Mouse (Mus musculus): ENCODE measurements at regions not wholly inside any gene's neighbourhood (a gene's known extent, or its start where the extent isn't known, plus 50 kb on each side); places are given as distances from the start of the nearest gene placed in this dataset.
A peak's percentile ranks its signal among the peaks of the same experiment; 100 is the strongest.

DNA sequence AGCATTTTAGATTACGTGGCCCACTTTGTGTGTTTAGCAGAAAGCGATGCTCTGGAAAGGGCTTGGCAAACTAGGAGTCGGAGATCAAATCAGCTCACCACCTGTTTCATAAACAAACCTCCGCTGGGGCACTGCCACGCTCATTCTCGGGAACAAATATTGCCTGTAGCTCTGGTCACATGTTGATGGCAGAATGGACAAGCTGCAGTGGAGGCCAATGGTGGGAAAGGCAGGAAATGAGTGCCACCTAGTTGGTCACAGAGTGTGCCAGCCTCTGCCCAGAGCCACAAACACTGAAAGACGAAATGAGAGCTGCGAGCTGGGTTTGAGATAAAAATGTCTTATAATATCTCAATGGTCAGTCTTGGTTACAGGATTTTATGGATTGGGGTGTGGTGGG, 259.2 kb upstream of the Csf3r start:
- Histone ChIP-seq H3K9ac (no peak overlapping the region), H3K27me3 (no peaks in the 10 kb centered on the region), H3K36me3 (no peaks in the 10 kb centered on the region), H3K27ac (no peak overlapping the region), H3K4me1 (replicated peaks) (no peaks in the 10 kb centered on the region), H3K4me3 (no peak overlapping the region), H3K9me3 (replicated peaks) (no peaks in the 10 kb centered on the region), H3K4me2 (no peak overlapping the region)
- WGBS: 74% methylated on average over 8 of the region's 8 CpGs
- ATAC-seq (replicated peaks; ENCODE audit: insufficient number of reproducible peaks, insufficient read depth, low FRiP score, low read depth): no peak

GRCm38 (mm10) chr4:125777126-125777525, 247.2 kb upstream of the Csf3r start:
- H3K27me3 ChIP-seq: peaks cover 29% of the 10 kb centered on the region
- ATAC-seq (replicated peaks; ENCODE audit: insufficient number of reproducible peaks, insufficient read depth, low FRiP score, low read depth): no peak
- H3K27ac ChIP-seq: no peak overlapping the region
- no peak overlapping the region for H3K9ac ChIP-seq
- no peaks in the 10 kb centered on the region for H3K36me3 ChIP-seq
- 77% methylated on average over 4 of the region's 4 CpGs for WGBS
- H3K4me3 ChIP-seq: no peak overlapping the region
- H3K9me3 ChIP-seq (replicated peaks): no peaks in the 10 kb centered on the region
- H3K4me1 ChIP-seq (replicated peaks): no peaks in the 10 kb centered on the region
- H3K4me2 ChIP-seq: no peak overlapping the region

DNA sequence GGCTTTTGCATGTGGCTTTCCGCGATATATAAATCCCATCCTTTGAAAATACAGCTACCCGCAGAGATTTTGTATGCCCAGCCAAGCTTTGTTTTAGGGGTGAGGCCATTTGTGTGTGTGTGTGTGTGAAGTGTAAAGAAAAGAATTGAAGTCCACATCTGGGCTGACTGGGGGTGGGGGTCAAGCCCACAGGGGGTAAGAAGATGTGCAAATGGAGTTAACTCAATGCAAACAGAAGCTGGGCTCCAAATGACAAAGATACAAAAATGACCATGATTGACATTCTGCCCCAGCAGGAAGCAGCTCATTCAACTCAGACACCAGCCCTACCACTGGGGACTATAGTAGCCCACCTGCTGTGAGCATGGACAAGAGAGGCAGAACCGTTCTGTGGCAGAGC, 244.2 kb upstream of the Csf3r start:
- peaks cover 29% of the 10 kb centered on the region for H3K27me3 ChIP-seq
- H3K9ac ChIP-seq: no peak overlapping the region
- WGBS: 30% methylated on average over 4 of the region's 4 CpGs
- no peak overlapping the region for H3K27ac ChIP-seq
- ATAC-seq (replicated peaks; ENCODE audit: insufficient number of reproducible peaks, insufficient read depth, low FRiP score, low read depth): no peak
- H3K9me3 ChIP-seq (replicated peaks): no peaks in the 10 kb centered on the region
- H3K4me3 ChIP-seq: no peak overlapping the region
- H3K36me3 ChIP-seq: no peaks in the 10 kb centered on the region
- H3K4me1 ChIP-seq (replicated peaks): no peaks in the 10 kb centered on the region
- no peak overlapping the region for H3K4me2 ChIP-seq

DNA sequence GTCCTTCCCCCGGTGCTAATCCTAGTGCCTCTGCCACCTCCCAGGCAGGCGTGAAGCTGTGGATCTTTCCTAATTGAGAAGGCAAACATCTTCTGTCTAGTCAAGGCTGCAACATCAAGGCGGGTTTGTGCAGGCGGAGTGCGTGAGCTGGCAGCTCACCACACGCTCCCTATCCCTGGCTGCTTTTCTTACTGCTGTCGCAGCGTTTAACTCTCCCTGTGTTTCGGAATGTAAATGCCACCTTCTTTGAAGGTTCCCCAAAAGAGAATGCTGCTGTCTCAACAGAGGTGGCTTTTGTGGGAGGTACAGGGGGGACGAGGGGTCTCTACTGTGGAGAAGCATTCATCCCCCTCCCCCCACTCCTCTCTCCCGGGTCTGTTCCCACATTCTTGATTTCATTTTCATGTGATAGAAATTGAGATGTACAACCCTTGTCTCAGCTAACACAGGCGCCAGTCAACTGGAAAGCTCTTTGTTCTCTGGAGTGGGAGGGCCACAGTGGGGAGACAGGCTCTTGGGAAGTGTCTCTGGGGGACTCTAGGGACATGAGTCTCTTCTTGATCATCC, 243.3 kb upstream of the Csf3r start:
- H3K9ac ChIP-seq: no peak overlapping the region
- ATAC-seq (replicated peaks; ENCODE audit: insufficient number of reproducible peaks, insufficient read depth, low FRiP score, low read depth): no peak
- H3K27me3 ChIP-seq: peaks cover 29% of the 10 kb centered on the region
- H3K4me1 ChIP-seq (replicated peaks): no peaks in the 10 kb centered on the region
- H3K9me3 ChIP-seq (replicated peaks): no peaks in the 10 kb centered on the region
- H3K27ac ChIP-seq: no peak overlapping the region
- no peak overlapping the region for H3K4me2 ChIP-seq
- no peaks in the 10 kb centered on the region for H3K36me3 ChIP-seq
- 18% methylated on average over 12 of the region's 12 CpGs for WGBS
- no peak overlapping the region for H3K4me3 ChIP-seq

- WGBS: 71% methylated on average over 3 of the region's 3 CpGs
- no peak overlapping the region for H3K4me2 ChIP-seq
Measured at GRCm38 (mm10) chr4:125782346-125782745, 242.0 kb upstream of the Csf3r start.

GRCm38 (mm10) chr4:125786083-125786482, 238.3 kb upstream of the Csf3r start:
- Histone ChIP-seq H3K9me3 (replicated peaks) (no peaks in the 10 kb centered on the region), H3K27ac (no peak overlapping the region), H3K4me1 (replicated peaks) (no peaks in the 10 kb centered on the region), H3K27me3 (peaks cover 5% of the 10 kb centered on the region), H3K9ac (no peak overlapping the region), H3K4me2 (no peak overlapping the region), H3K4me3 (no peak overlapping the region), H3K36me3 (no peaks in the 10 kb centered on the region)
- 25% methylated on average over 3 of the region's 3 CpGs for WGBS
- no peak for ATAC-seq (replicated peaks; ENCODE audit: insufficient number of reproducible peaks, insufficient read depth, low FRiP score, low read depth)

More at GRCm38 (mm10) chr4:125782346-125782745, 242.0 kb upstream of the Csf3r start:
- Histone ChIP-seq H3K4me3 (no peak overlapping the region), H3K27me3 (peaks cover 29% of the 10 kb centered on the region), H3K4me1 (replicated peaks) (no peaks in the 10 kb centered on the region), H3K27ac (no peak overlapping the region), H3K9ac (no peak overlapping the region), H3K36me3 (no peaks in the 10 kb centered on the region), H3K9me3 (replicated peaks) (no peaks in the 10 kb centered on the region)
- ATAC-seq (replicated peaks; ENCODE audit: insufficient number of reproducible peaks, insufficient read depth, low FRiP score, low read depth): no peak

DNA sequence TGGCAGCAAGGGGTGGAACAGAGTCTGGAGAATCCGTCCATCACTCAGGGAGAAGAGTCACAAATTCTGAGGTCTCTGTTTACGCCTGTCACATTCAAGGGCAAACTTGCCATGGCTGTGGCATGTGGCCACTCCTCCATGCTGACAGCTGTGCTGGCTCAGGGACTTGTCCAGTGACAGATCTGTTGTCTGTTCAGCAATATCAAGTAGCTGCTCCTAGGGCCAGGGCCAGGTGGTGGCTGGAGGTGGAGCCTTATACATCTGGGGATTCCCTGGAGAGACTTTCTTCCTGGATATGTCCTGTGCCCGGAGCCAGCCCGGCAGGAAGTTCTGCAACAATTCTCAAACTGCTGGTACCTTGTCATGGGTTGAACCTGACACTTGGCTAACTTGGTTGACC, 229.7 kb upstream of the Csf3r start:
- Histone ChIP-seq H3K36me3 (no peaks in the 10 kb centered on the region), H3K9me3 (replicated peaks) (no peaks in the 10 kb centered on the region), H3K4me3 (no peak overlapping the region), H3K9ac (no peak overlapping the region), H3K27ac (no peak overlapping the region), H3K27me3 (no peaks in the 10 kb centered on the region), H3K4me2 (no peak overlapping the region), H3K4me1 (replicated peaks) (no peaks in the 10 kb centered on the region)
- ATAC-seq (replicated peaks; ENCODE audit: insufficient number of reproducible peaks, insufficient read depth, low FRiP score, low read depth): no peak
- WGBS: 61% methylated on average over 4 of the region's 4 CpGs

DNA sequence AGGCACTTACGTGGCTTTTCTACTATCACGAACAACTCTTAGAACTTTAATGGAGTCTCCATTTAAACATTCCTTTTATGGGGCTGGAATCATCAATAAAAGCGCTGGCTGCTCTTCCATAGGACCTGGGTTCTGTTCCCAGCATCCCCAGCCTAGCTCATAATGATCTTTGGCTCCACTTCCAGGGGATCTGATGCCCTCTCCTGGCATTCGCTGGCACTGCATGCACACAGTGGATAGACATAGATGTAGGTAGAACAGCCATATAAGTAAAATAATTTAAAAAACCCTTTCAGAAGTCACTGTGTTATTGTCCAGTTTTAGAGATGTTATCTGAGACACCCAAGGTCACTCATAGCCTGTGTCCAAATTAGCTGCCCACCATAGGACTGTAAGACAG, 216.4 kb upstream of the Csf3r start:
- 82% methylated on average over 4 of the region's 4 CpGs for WGBS

GRCm38 (mm10) chr4:125809446-125810108, 214.8 kb upstream of the Csf3r start:
- Histone ChIP-seq H3K4me3 (no peak overlapping the region), H3K4me1 (replicated peaks) (peaks cover 5% of the 10 kb centered on the region), H3K4me2 (no peak overlapping the region), H3K27ac (no peak overlapping the region), H3K27me3 (peaks cover 8% of the 10 kb centered on the region; the same call in 1 of the 2 replicates), H3K36me3 (no peaks in the 10 kb centered on the region), H3K9ac (no peak overlapping the region), H3K9me3 (replicated peaks) (no peaks in the 10 kb centered on the region)
- 31% methylated on average over 9 of the region's 9 CpGs for WGBS
- ATAC-seq (replicated peaks; ENCODE audit: insufficient number of reproducible peaks, insufficient read depth, low FRiP score, low read depth): no peak

More for the DNA sequence above, 216.4 kb upstream of the Csf3r start:
- H3K27ac ChIP-seq: no peak overlapping the region
- no peak overlapping the region for H3K9ac ChIP-seq
- H3K9me3 ChIP-seq (replicated peaks): no peaks in the 10 kb centered on the region
- H3K4me3 ChIP-seq: no peak overlapping the region
- H3K36me3 ChIP-seq: no peaks in the 10 kb centered on the region
- H3K4me2 ChIP-seq: no peak overlapping the region
- ATAC-seq (replicated peaks; ENCODE audit: insufficient number of reproducible peaks, insufficient read depth, low FRiP score, low read depth): no peak
- peaks cover 8% of the 10 kb centered on the region; the same call in 1 of the 2 replicates for H3K27me3 ChIP-seq
- H3K4me1 ChIP-seq (replicated peaks): no peaks in the 10 kb centered on the region

DNA sequence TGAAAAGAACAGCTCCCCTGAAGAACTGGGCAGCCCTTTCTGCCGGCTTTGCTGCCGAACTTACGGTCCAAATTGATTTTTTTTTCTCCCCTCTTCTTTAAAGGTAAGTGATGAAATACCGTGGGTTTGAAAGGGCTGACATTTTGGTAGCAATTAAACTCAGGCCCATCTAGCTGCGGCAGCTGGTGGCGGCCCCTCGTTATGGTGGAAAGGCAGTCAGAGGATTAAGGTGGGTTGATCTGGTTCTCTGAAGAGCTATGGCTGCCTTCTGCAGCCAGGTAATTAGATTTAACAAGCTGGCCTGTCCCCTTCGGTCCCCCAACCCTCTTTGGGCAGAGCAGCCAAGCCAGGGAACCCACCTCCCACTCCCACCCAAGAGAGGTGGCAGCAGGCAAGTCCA, 214.1 kb upstream of the Csf3r start:
- no peaks in the 10 kb centered on the region for H3K9me3 ChIP-seq (replicated peaks)
- no peak overlapping the region for H3K4me2 ChIP-seq
- H3K4me3 ChIP-seq: no peak overlapping the region
- no peak for ATAC-seq (replicated peaks; ENCODE audit: insufficient number of reproducible peaks, insufficient read depth, low FRiP score, low read depth)
- H3K27ac ChIP-seq: no peak overlapping the region
- 69% methylated on average over 8 of the region's 8 CpGs for WGBS
- peaks cover 10% of the 10 kb centered on the region for H3K4me1 ChIP-seq (replicated peaks)
- H3K27me3 ChIP-seq: peaks cover 8% of the 10 kb centered on the region; the same call in 1 of the 2 replicates
- no peaks in the 10 kb centered on the region for H3K36me3 ChIP-seq
- H3K9ac ChIP-seq: no peak overlapping the region

DNA sequence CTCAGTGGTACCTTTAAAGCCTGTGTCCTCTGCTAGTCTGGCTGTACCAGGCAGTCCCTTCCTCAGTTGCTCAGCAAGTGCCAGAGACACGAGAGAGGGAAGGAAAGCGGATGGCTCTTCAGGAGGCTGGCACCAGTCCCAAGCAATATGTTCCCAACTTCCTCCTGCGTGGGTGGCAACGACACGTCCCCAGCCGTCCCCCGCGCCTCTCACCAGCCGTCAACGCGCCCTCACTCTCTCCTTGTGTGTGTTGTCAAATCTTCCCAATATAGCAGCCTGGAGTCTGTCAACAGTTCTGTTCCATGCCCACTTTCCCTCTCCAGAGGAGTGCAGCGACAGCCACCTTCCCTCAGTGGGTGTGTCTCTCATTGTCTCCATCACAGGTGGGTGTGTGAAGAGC, 210.0 kb upstream of the Csf3r start:
- Histone ChIP-seq H3K4me3 (no peak overlapping the region), H3K9ac (no peak overlapping the region), H3K36me3 (no peaks in the 10 kb centered on the region), H3K27ac (no peak overlapping the region), H3K4me1 (replicated peaks) (peaks cover 10% of the 10 kb centered on the region), H3K9me3 (replicated peaks) (no peaks in the 10 kb centered on the region), H3K27me3 (peaks cover 19% of the 10 kb centered on the region), H3K4me2 (no peak overlapping the region)
- ATAC-seq (replicated peaks; ENCODE audit: insufficient number of reproducible peaks, insufficient read depth, low FRiP score, low read depth): peak; percentile 86
- WGBS: 33% methylated on average over 12 of the region's 12 CpGs

GRCm38 (mm10) chr4:125815276-125815675, 209.1 kb upstream of the Csf3r start:
- H3K27ac ChIP-seq: no peak overlapping the region
- H3K9ac ChIP-seq: no peak overlapping the region
- peaks cover 10% of the 10 kb centered on the region for H3K4me1 ChIP-seq (replicated peaks)
- WGBS: 78% methylated on average over 3 of the region's 3 CpGs
- H3K4me2 ChIP-seq: no peak overlapping the region
- H3K9me3 ChIP-seq (replicated peaks): no peaks in the 10 kb centered on the region
- no peaks in the 10 kb centered on the region for H3K36me3 ChIP-seq
- no peak for ATAC-seq (replicated peaks; ENCODE audit: insufficient number of reproducible peaks, insufficient read depth, low FRiP score, low read depth)
- H3K4me3 ChIP-seq: no peak overlapping the region
- H3K27me3 ChIP-seq: peaks cover 19% of the 10 kb centered on the region

Measured in heart, embryonic 15.5 days (tissue).